Mouse (Mus musculus): ENCODE data around the gene Fam184b. TPM values are rescaled to one million over a fixed set of nuclear protein-coding genes. Genes with fewer than 3 reads are reported as not detected.

The Fam184b gene
- polyA plus RNA-seq, 1 experiment from 2014 or later, result 0.45 TPM

- DNase-seq (ENCODE audit: low spot score), result no peak
- Histone ChIP-seq H3K9ac (ENCODE audit: low read depth, low read length) (no peak overlapping the region), H3K9me3 (ENCODE audit: control insufficient read depth, low read length) (no peaks in the 10 kb centered on the region), H3K4me2 (no peak overlapping the region), H3K27ac (ENCODE audit: low read depth, low read length) (no peak overlapping the region), H3K36me3 (ENCODE audit: control insufficient read depth, insufficient read depth, low read length) (no peaks in the 10 kb centered on the region), H3K27me3 (replicated peaks; ENCODE audit: control insufficient read depth, insufficient read depth, low read length) (no peaks in the 10 kb centered on the region), H3K4me3 (ENCODE audit: low read depth, low read length) (no peak overlapping the region), H3K4me1 (replicated peaks; ENCODE audit: control insufficient read depth, insufficient read depth, low read length) (no peaks in the 10 kb centered on the region)
- 49% methylated on average over 10 of the region's 10 CpGs for WGBS
- no peak for ATAC-seq (replicated peaks; ENCODE audit: low FRiP score)
Observed at GRCm38 (mm10) chr5:45539502-45539901, 99.9 kb downstream of the Fam184b start.

GRCm38 (mm10) chr5:45535177-45535576, 104.2 kb downstream of the Fam184b start:
- Histone ChIP-seq H3K36me3 (ENCODE audit: control insufficient read depth, insufficient read depth, low read length) (no peaks in the 10 kb centered on the region), H3K4me2 (no peak overlapping the region), H3K4me3 (ENCODE audit: low read depth, low read length) (no peak overlapping the region), H3K4me1 (replicated peaks; ENCODE audit: control insufficient read depth, insufficient read depth, low read length) (no peaks in the 10 kb centered on the region; the same call in 1 of the 2 replicates), H3K27ac (ENCODE audit: low read depth, low read length) (no peak overlapping the region), H3K9me3 (ENCODE audit: control insufficient read depth, low read length) (no peaks in the 10 kb centered on the region), H3K9ac (ENCODE audit: low read depth, low read length) (no peak overlapping the region), H3K27me3 (replicated peaks; ENCODE audit: control insufficient read depth, insufficient read depth, low read length) (no peaks in the 10 kb centered on the region)
- no peak for DNase-seq (ENCODE audit: low spot score)
- no peak for ATAC-seq (replicated peaks; ENCODE audit: low FRiP score)
- 64% methylated on average over 4 of the region's 4 CpGs for WGBS

GRCm38 (mm10) chr5:45534319-45535098, 104.9 kb downstream of the Fam184b start:
- Histone ChIP-seq H3K4me1 (replicated peaks; ENCODE audit: control insufficient read depth, insufficient read depth, low read length) (no peaks in the 10 kb centered on the region; the same call in 1 of the 2 replicates), H3K4me2 (peak overlapping the region; percentile 23), H3K9me3 (ENCODE audit: control insufficient read depth, low read length) (no peaks in the 10 kb centered on the region), H3K27ac (ENCODE audit: low read depth, low read length) (no peak overlapping the region), H3K36me3 (ENCODE audit: control insufficient read depth, insufficient read depth, low read length) (no peaks in the 10 kb centered on the region), H3K27me3 (replicated peaks; ENCODE audit: control insufficient read depth, insufficient read depth, low read length) (no peaks in the 10 kb centered on the region), H3K9ac (ENCODE audit: low read depth, low read length) (no peak overlapping the region), H3K4me3 (ENCODE audit: low read depth, low read length) (no peak overlapping the region)
- 5% methylated on average over 17 of the region's 17 CpGs for WGBS
- ATAC-seq (replicated peaks; ENCODE audit: low FRiP score) (peak; percentile 81), DNase-seq (ENCODE audit: low spot score) (peak; percentile 67)

GRCm38 (mm10) chr5:45529696-45530095, 109.7 kb downstream of the Fam184b start:
- no peak overlapping the region for H3K4me3 ChIP-seq (ENCODE audit: low read depth, low read length)
- H3K4me2 ChIP-seq, result no peak overlapping the region
- peaks cover 14% of the 10 kb centered on the region; the same call in 1 of the 2 replicates for H3K36me3 ChIP-seq (ENCODE audit: control insufficient read depth, insufficient read depth, low read length)
- no peaks in the 10 kb centered on the region for H3K9me3 ChIP-seq (ENCODE audit: control insufficient read depth, low read length)
- 77% methylated on average over 3 of the region's 3 CpGs for WGBS
- no peak overlapping the region for H3K27ac ChIP-seq (ENCODE audit: low read depth, low read length)
- ATAC-seq (replicated peaks; ENCODE audit: low FRiP score), result no peak
- no peaks in the 10 kb centered on the region; the same call in 1 of the 2 replicates for H3K4me1 ChIP-seq (replicated peaks; ENCODE audit: control insufficient read depth, insufficient read depth, low read length)
- H3K9ac ChIP-seq (ENCODE audit: low read depth, low read length), result no peak overlapping the region
- no peaks in the 10 kb centered on the region for H3K27me3 ChIP-seq (replicated peaks; ENCODE audit: control insufficient read depth, insufficient read depth, low read length)
- DNase-seq (ENCODE audit: low spot score), result no peak

- H3K9ac ChIP-seq (ENCODE audit: low read depth, low read length), result no peak overlapping the region
- H3K4me3 ChIP-seq (ENCODE audit: low read depth, low read length), result no peak overlapping the region
- H3K27me3 ChIP-seq (replicated peaks; ENCODE audit: control insufficient read depth, insufficient read depth, low read length), result no peaks in the 10 kb centered on the region
- H3K4me1 ChIP-seq (replicated peaks; ENCODE audit: control insufficient read depth, insufficient read depth, low read length), result no peaks in the 10 kb centered on the region; the same call in 1 of the 2 replicates
- no peak overlapping the region for H3K27ac ChIP-seq (ENCODE audit: low read depth, low read length)
- no peaks in the 10 kb centered on the region for H3K9me3 ChIP-seq (ENCODE audit: control insufficient read depth, low read length)
- no peak for ATAC-seq (replicated peaks; ENCODE audit: low FRiP score)
- WGBS, result 91% methylated on average over 4 of the region's 4 CpGs
- DNase-seq (ENCODE audit: low spot score), result no peak
- no peak overlapping the region for H3K4me2 ChIP-seq
- peaks cover 14% of the 10 kb centered on the region; the same call in 1 of the 2 replicates for H3K36me3 ChIP-seq (ENCODE audit: control insufficient read depth, insufficient read depth, low read length)
Observed at GRCm38 (mm10) chr5:45526338-45526737, 113.1 kb downstream of the Fam184b start.

- Histone ChIP-seq H3K4me3 (ENCODE audit: low read depth, low read length) (no peak overlapping the region), H3K27me3 (replicated peaks; ENCODE audit: control insufficient read depth, insufficient read depth, low read length) (no peaks in the 10 kb centered on the region), H3K9me3 (ENCODE audit: control insufficient read depth, low read length) (no peaks in the 10 kb centered on the region), H3K27ac (ENCODE audit: low read depth, low read length) (no peak overlapping the region), H3K36me3 (ENCODE audit: control insufficient read depth, insufficient read depth, low read length) (peaks cover 14% of the 10 kb centered on the region; the same call in 1 of the 2 replicates), H3K4me1 (replicated peaks; ENCODE audit: control insufficient read depth, insufficient read depth, low read length) (no peaks in the 10 kb centered on the region; the same call in 1 of the 2 replicates), H3K4me2 (no peak overlapping the region), H3K9ac (ENCODE audit: low read depth, low read length) (no peak overlapping the region)
- DNase-seq (ENCODE audit: low spot score) (no peak), ATAC-seq (replicated peaks; ENCODE audit: low FRiP score) (no peak)
- 90% methylated on average over 10 of the region's 10 CpGs for WGBS
Observed at GRCm38 (mm10) chr5:45525101-45525500, 114.3 kb downstream of the Fam184b start.

- Histone ChIP-seq H3K9me3 (ENCODE audit: control insufficient read depth, low read length) (no peaks in the 10 kb centered on the region), H3K4me1 (replicated peaks; ENCODE audit: control insufficient read depth, insufficient read depth, low read length) (no peaks in the 10 kb centered on the region; the same call in 1 of the 2 replicates), H3K36me3 (ENCODE audit: control insufficient read depth, insufficient read depth, low read length) (peaks cover 5% of the 10 kb centered on the region; the same call in 1 of the 2 replicates), H3K4me2 (peak overlapping the region; percentile 69), H3K9ac (ENCODE audit: low read depth, low read length) (no peak overlapping the region), H3K27ac (ENCODE audit: low read depth, low read length) (no peak overlapping the region), H3K4me3 (ENCODE audit: low read depth, low read length) (peak overlapping the region; percentile 94; the same call in 1 of the 2 replicates), H3K27me3 (replicated peaks; ENCODE audit: control insufficient read depth, insufficient read depth, low read length) (no peaks in the 10 kb centered on the region)
- ATAC-seq (replicated peaks; ENCODE audit: low FRiP score) (no peak), DNase-seq (ENCODE audit: low spot score) (no peak)
- WGBS, result 80% methylated on average over 6 of the region's 6 CpGs
Observed at GRCm38 (mm10) chr5:45521601-45522000, 117.8 kb downstream of the Fam184b start.

- H3K27ac ChIP-seq (ENCODE audit: low read depth, low read length), result no peak overlapping the region
- ATAC-seq (replicated peaks; ENCODE audit: low FRiP score), result no peak
- 6% methylated on average over 5 of the region's 5 CpGs for WGBS
Observed at GRCm38 (mm10) chr5:45520809-45521110, 118.7 kb downstream of the Fam184b start.

More at GRCm38 (mm10) chr5:45520809-45521110, 118.7 kb downstream of the Fam184b start:
- H3K9ac ChIP-seq (ENCODE audit: low read depth, low read length), result peak overlapping the region; percentile 94
- H3K4me3 ChIP-seq (ENCODE audit: low read depth, low read length), result peak overlapping the region; percentile 94
- no peaks in the 10 kb centered on the region for H3K9me3 ChIP-seq (ENCODE audit: control insufficient read depth, low read length)
- H3K27me3 ChIP-seq (replicated peaks; ENCODE audit: control insufficient read depth, insufficient read depth, low read length), result no peaks in the 10 kb centered on the region
- H3K4me2 ChIP-seq, result peak overlapping the region; percentile 69
- DNase-seq (ENCODE audit: low spot score), result no peak
- peaks cover 5% of the 10 kb centered on the region; the same call in 1 of the 2 replicates for H3K36me3 ChIP-seq (ENCODE audit: control insufficient read depth, insufficient read depth, low read length)
- no peaks in the 10 kb centered on the region; the same call in 1 of the 2 replicates for H3K4me1 ChIP-seq (replicated peaks; ENCODE audit: control insufficient read depth, insufficient read depth, low read length)

Data from liver, embryonic 11.5 days (tissue).